Mouse (Mus musculus) stomach, embryonic 16.5 days (tissue): ENCODE results near the gene 2210407C18Rik. TPM values are rescaled to one million over a fixed set of nuclear protein-coding genes. Genes with fewer than 3 reads are reported as not detected.
A peak's percentile ranks its signal among the peaks of the same experiment; 100 is the strongest.

Experiments used
- ATAC-seq: fragments of 200-750 bp; cut with Nextera tagmentation; 2 replicates; pipeline ENCODE4 v1.8.0; 2017; ENCODE audit warnings: moderate number of reproducible peaks, moderate TSS enrichment; ENCODE audit not compliant: insufficient read depth, low FRiP score
- H3K27ac ChIP-seq: fragments of 300-500 bp; sonication (generic); 2 replicates; pipeline ENCODE4 v1.5.1; 2014; ENCODE audit warnings: low read length
- H3K27me3 ChIP-seq: fragments of 300-500 bp; sonication (generic); 2 replicates; pipeline ENCODE4 v1.6.1; 2014; ENCODE audit warnings: low read length, control low read depth, mixed read lengths; ENCODE audit not compliant: control insufficient read depth, insufficient read depth
- H3K36me3 ChIP-seq: fragments of 300-500 bp; sonication (generic); 2 replicates; pipeline ENCODE4 v1.6.1; 2014; ENCODE audit warnings: low read length; ENCODE audit not compliant: control insufficient read depth, insufficient read depth
- H3K4me1 ChIP-seq: fragments of 300-500 bp; sonication (generic); 2 replicates; pipeline ENCODE4 v1.6.1; 2014; ENCODE audit warnings: low read length, control low read depth, mixed read lengths; ENCODE audit not compliant: control insufficient read depth, insufficient read depth
- H3K4me2 ChIP-seq: fragments of 300-500 bp; sonication (generic); 2 replicates; pipeline ENCODE4 v1.6.1; 2014; ENCODE audit warnings: low read depth, low read length, mixed read lengths
- H3K4me3 ChIP-seq: fragments of 300-500 bp; sonication (generic); replicated peaks from 2 replicates; pipeline ENCODE4 v1.5.1; 2014; ENCODE audit warnings: mild to moderate bottlenecking, low read length
- H3K9ac ChIP-seq: fragments of 300-500 bp; sonication (generic); 2 replicates; pipeline ENCODE4 v1.6.1; 2014; ENCODE audit warnings: low read length
- H3K9me3 ChIP-seq: fragments of 300-500 bp; sonication (generic); replicated peaks from 2 replicates; pipeline ENCODE4 v1.6.1; 2016; ENCODE audit warnings: low read length, control low read depth; ENCODE audit not compliant: control insufficient read depth
- WGBS: fragments of 180-500 bp; shearing (Covaris S2); extraction: QIAGEN DNeasy Blood & Tissue Kit; methylation state at CpG from one replicate; pipeline ENCODE4 v1.1.7; 2014; 5-methylcytosine and 5-hydroxymethylcytosine counted together
- polyA plus RNA-seq: library from polyadenylated mRNA; unstranded; fragments of >200 nt; fragmentation: Nextera tagmentation; extraction: Ambion mirVana; gene quantifications from 2 replicates; pipeline ENCODE4 v1.2.1, GENCODE M21; 2015

The 2210407C18Rik gene
- polyA plus RNA-seq, 1 experiment from 2014 or later: 4.2 TPM

DNA sequence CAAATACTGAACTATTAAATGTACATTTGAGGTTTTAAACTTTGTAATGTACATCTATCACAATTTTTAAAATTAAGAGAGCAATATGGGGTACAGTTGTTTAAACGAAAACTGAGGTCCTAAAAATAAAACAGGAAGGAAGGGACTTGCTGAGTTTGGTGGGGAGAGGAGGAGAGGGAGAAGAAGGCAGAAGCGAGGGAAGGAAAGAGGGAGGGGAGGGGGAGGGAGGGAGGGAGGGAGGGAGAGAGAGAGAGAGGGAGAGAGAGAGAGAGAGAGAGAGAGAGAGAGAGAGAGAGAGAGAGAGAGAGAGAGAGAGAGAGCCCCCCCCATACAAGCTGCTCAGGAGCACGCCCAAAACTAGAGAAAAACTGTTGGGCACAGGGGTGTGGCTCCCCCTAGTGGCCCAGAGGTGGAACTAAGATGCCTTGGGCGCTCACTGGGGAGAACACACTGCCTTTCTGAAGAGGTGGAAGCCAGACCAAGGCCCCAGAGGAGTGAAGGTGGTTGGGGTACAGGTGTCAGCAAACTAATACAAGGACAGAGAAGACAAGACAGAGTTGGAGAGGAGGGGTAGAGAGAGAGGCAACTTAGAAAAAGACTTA is 20.6 kb upstream of the 2210407C18Rik start:
- WGBS: 16% methylated on average over 4 of the region's 4 CpGs
- ATAC-seq: no peak
- no peak overlapping the region for H3K4me2 ChIP-seq

DNA sequence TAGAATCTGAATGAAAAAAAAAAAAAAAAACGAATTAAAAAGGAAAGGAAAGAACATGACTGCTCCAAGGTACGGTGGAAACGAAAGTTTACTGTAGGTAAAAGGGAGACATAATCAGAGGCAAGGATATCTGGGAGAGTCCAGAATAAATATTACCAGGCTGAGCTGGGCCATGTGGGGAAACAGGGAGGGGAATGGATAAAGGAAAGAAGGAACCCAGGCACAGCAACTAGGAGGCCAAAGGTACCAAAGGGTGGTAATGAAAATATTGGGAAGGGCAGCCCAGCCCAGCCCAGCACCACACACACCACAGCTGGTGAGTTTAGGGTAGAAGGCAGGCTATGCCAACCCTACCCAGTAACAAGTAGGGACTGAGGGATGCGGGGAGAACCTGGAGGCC is 19.0 kb upstream of the 2210407C18Rik start:
- no peak overlapping the region for H3K9ac ChIP-seq
- no peak overlapping the region for H3K4me3 ChIP-seq
- no peaks in the 10 kb centered on the region for H3K4me1 ChIP-seq
- ATAC-seq: peak; percentile 72; the same call in 1 of the 2 replicates
- H3K4me2 ChIP-seq: no peak overlapping the region
- no peaks in the 10 kb centered on the region for H3K9me3 ChIP-seq
- H3K27ac ChIP-seq: peak overlapping the region; percentile 57
- no peaks in the 10 kb centered on the region for H3K36me3 ChIP-seq
- no peaks in the 10 kb centered on the region for H3K27me3 ChIP-seq
- WGBS: 57% methylated on average over 4 of the region's 4 CpGs

More for the DNA sequence above, 20.6 kb upstream of the 2210407C18Rik start:
- Histone ChIP-seq H3K27ac (no peak overlapping the region), H3K4me1 (peaks cover 6% of the 10 kb centered on the region; the same call in 1 of the 2 replicates), H3K9ac (no peak overlapping the region), H3K27me3 (no peaks in the 10 kb centered on the region), H3K9me3 (no peaks in the 10 kb centered on the region), H3K36me3 (no peaks in the 10 kb centered on the region), H3K4me3 (no peak overlapping the region)

DNA sequence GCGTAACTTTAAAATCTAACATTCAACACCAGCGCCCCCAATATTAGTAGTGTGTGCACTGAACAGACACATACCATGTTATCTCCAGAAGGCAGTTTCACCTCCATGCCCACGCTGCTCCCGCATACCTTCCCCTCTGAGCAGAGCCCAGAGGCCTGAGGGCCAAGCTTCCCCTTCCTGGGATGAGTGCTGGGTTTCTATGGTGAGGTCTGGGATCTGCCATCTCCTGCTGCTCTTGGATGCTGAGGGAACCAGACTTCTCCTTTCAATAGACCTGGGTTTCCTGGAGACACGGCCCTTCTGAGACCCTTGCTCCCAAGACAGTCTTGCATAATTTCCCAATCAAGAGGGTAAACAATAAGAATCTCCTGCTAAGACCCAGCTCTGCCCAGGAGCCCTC is 14.5 kb upstream of the 2210407C18Rik start, which contains the start of gene Olfr323:
Gene Olfr323 (minus strand): TSS at position 101 of the 400 bp plus-strand sequence.
- no peaks in the 10 kb centered on the region for H3K36me3 ChIP-seq
- H3K4me1 ChIP-seq: no peaks in the 10 kb centered on the region
- no peaks in the 10 kb centered on the region for H3K9me3 ChIP-seq
- 72% methylated on average over 5 of the region's 5 CpGs for WGBS
- H3K9ac ChIP-seq: no peak within 1 kb of the TSS
- no peak for ATAC-seq
- no peak within 1 kb of the TSS for H3K4me2 ChIP-seq
- no peak within 1 kb of the TSS for H3K27ac ChIP-seq
- H3K4me3 ChIP-seq: no peak within 1 kb of the TSS
- H3K27me3 ChIP-seq: no peaks in the 10 kb centered on the region

DNA sequence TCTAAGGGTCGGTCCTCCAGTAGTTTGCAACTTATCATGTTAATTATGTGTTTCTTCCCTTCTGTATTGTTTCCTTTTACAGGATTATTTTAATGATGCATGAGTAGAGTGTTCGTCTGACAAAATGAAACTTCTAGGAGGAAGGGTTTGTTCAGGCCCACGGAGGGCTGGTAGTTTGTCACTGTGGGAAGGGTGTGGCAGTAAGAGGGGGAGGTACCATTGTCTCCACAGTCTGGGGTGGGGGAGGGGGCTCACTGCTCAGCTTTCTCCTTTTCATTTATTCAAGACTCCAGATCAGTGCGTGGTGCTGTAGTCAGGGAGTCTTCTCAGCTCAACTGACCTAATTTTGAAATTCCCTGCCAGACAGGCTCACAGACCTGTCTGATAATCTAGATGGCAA is 10.3 kb upstream of the 2210407C18Rik start:
- ATAC-seq: no peak
- no peaks in the 10 kb centered on the region for H3K4me1 ChIP-seq
- WGBS: 44% methylated on average over 4 of the region's 4 CpGs

DNA sequence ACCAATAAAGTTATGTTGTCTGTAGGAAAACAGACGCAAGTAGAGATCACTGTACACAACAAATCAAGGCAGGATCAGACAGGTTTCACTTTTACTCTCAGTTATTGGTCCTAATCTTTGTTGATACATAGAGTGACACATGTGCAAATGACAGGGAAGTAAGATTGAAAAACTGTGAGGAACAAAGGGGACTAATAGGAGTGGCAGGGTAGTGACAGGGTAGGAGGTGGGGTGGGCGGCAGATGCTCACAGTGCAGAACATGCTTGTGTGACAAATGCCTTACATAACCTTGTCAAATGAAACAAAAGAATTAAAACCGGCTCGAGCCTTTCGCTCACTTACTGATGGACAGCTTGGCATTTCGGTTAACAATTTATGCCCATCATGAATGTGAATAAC is 2.9 kb upstream of the 2210407C18Rik start:
- ATAC-seq: peak; percentile 71; the same call in 1 of the 2 replicates
- Histone ChIP-seq H3K36me3 (no peaks in the 10 kb centered on the region), H3K9me3 (no peaks in the 10 kb centered on the region), H3K4me2 (0 out of 2 replicates have a peak overlapping the region, but pooled peaks have one; percentile 17), H3K9ac (no peak overlapping the region), H3K27me3 (no peaks in the 10 kb centered on the region), H3K4me1 (peaks cover 11% of the 10 kb centered on the region; the same call in 1 of the 2 replicates), H3K27ac (peak overlapping the region; percentile 61), H3K4me3 (no peak overlapping the region)
- 66% methylated on average over 6 of the region's 6 CpGs for WGBS

More for the DNA sequence above, 10.3 kb upstream of the 2210407C18Rik start:
- H3K36me3 ChIP-seq: no peaks in the 10 kb centered on the region
- H3K4me2 ChIP-seq: no peak overlapping the region
- H3K9ac ChIP-seq: no peak overlapping the region
- H3K9me3 ChIP-seq: no peaks in the 10 kb centered on the region
- no peak overlapping the region for H3K27ac ChIP-seq
- H3K4me3 ChIP-seq: no peak overlapping the region
- no peaks in the 10 kb centered on the region for H3K27me3 ChIP-seq

DNA sequence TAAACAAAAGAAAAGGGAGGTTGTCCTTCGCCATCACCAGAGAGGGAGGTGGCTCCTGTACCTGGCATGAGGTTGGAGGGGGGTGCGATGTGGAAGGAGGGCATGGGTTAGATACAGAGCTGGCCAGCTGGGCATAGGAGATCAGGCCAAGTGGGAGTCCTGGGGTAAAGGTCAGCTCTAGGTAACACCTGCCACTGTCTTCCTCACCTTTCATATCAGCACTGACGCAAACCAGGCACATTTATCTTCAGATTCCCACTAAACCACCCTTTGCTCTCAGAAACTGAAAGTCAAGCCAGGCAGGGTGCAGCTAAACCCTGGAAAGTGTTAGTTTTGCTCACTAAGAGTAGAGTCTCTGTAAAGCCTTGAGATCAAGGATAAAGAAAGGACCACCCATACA is 2.5 kb upstream of the 2210407C18Rik start:
- Histone ChIP-seq H3K9me3 (no peaks in the 10 kb centered on the region), H3K27ac (peak overlapping the region; percentile 61), H3K36me3 (no peaks in the 10 kb centered on the region), H3K9ac (no peak overlapping the region), H3K4me3 (no peak overlapping the region), H3K4me1 (peaks cover 11% of the 10 kb centered on the region; the same call in 1 of the 2 replicates), H3K4me2 (0 out of 2 replicates have a peak overlapping the region, but pooled peaks have one; percentile 17), H3K27me3 (no peaks in the 10 kb centered on the region)
- ATAC-seq: peak; percentile 58; the same call in 1 of the 2 replicates
- WGBS: 38% methylated on average over 3 of the region's 3 CpGs

DNA sequence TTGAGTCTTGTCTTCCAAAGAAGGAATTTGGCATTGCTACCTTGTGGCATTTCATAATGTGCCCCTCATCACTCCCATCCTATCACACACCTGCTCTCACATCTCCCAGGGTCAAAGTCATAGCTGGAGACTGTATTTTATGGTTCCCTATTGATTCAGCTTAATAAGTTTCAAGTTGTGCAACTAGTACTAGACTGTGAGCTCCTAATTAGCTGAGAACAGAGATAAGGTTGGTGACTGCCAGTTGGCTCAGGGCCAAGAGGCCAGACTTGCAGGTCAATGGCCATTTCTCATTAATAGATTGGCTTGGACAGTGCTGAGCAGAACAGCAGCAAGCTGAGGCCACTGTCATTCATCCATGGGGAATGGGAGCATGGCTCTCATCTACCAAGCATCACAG is 1.3 kb downstream of the 2210407C18Rik start:
- Histone ChIP-seq H3K4me1 (peaks cover 11% of the 10 kb centered on the region; the same call in 1 of the 2 replicates), H3K36me3 (no peaks in the 10 kb centered on the region), H3K27ac (no peak overlapping the region), H3K9ac (no peak overlapping the region), H3K9me3 (no peaks in the 10 kb centered on the region), H3K4me3 (no peak overlapping the region), H3K27me3 (no peaks in the 10 kb centered on the region), H3K4me2 (no peak overlapping the region)
- ATAC-seq: peak; percentile 46; the same call in 1 of the 2 replicates

DNA sequence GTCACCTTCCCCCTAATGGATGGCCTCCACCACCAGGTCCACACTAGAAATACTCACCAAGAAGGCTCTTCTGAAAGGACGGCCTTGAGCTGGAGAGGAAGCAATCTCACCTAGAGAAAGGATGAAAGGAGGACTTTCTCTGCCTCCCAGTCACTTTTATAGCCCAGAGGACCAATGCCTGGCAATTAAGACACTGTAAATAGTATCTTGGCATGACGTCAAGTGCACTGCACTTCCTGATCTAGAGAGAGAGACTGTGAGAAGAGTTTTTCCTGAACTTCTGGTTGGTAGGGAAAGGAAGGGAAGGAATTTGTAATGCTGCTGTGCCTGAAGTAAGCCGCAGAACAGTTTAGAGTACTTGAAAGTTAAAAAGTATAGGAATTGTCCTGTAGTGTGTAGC is 2.5 kb downstream of the 2210407C18Rik start:
- Histone ChIP-seq H3K27ac (no peak overlapping the region), H3K9ac (no peak overlapping the region), H3K4me3 (no peak overlapping the region), H3K27me3 (no peaks in the 10 kb centered on the region), H3K4me1 (peaks cover 9% of the 10 kb centered on the region; the same call in 1 of the 2 replicates), H3K9me3 (no peaks in the 10 kb centered on the region), H3K4me2 (no peak overlapping the region), H3K36me3 (no peaks in the 10 kb centered on the region)
- no peak for ATAC-seq
- WGBS: 68% methylated on average over 3 of the region's 3 CpGs

DNA sequence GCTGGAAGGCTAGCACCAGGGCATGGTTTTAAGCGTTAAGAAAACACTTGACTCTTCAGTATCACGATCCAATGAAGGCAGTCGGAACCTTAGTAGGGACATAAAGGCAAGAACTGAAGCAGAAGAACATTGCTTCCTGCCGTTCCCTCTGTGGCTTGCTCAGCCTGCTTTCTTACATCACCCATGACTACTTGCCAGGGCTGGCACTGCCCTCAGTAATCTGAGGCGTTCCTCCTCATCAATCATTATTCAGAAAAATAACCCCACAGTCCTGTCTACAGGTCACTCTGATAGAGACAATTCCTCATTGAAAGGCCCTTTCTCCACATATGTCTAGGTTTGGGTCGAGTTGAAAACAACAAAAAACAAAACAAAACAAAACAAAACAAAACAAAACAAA is 8.8 kb downstream of the 2210407C18Rik start:
- Histone ChIP-seq H3K27ac (no peak overlapping the region), H3K4me1 (no peaks in the 10 kb centered on the region), H3K9ac (no peak overlapping the region), H3K4me2 (no peak overlapping the region), H3K27me3 (no peaks in the 10 kb centered on the region), H3K4me3 (no peak overlapping the region), H3K36me3 (no peaks in the 10 kb centered on the region), H3K9me3 (no peaks in the 10 kb centered on the region)
- no peak for ATAC-seq
- 76% methylated on average over 6 of the region's 6 CpGs for WGBS
